Mouse (Mus musculus): ENCODE data around the gene Disp3. TPM values are rescaled to one million over a fixed set of nuclear protein-coding genes. Genes with fewer than 3 reads are reported as not detected.

Disp3 gene
- polyA plus RNA-seq, 1 experiment from 2014 or later, result 19.9 TPM

- no peak for ATAC-seq (ENCODE audit: low read depth)
These were observed 11.0 kb upstream of the Disp3 start for GRCm38 (mm10) chr4:148298720-148299119.

GRCm38 (mm10) chr4:148297640-148298039 lies 9.9 kb upstream of the Disp3 start:
- Histone ChIP-seq H3K4me2 (ENCODE audit: low read depth, low read length) (no peak overlapping the region), H3K9me3 (ENCODE audit: control insufficient read depth, low read length) (no peaks in the 10 kb centered on the region), H3K4me3 (ENCODE audit: low read depth, low read length) (no peak overlapping the region), H3K9ac (replicated peaks; ENCODE audit: low read depth, low read length) (no peak overlapping the region), H3K27ac (ENCODE audit: low read depth, low read length) (no peak overlapping the region), H3K27me3 (ENCODE audit: control insufficient read depth, insufficient read depth, low read length) (no peaks in the 10 kb centered on the region), H3K4me1 (ENCODE audit: control insufficient read depth, insufficient read depth, low read length) (no peaks in the 10 kb centered on the region), H3K36me3 (ENCODE audit: control insufficient read depth, insufficient read depth, low read length) (no peaks in the 10 kb centered on the region)
- 79% methylated on average over 6 of the region's 6 CpGs for WGBS
- no peak for ATAC-seq (ENCODE audit: low read depth)

More at GRCm38 (mm10) chr4:148298720-148299119, 11.0 kb upstream of the Disp3 start:
- H3K4me1 ChIP-seq (ENCODE audit: control insufficient read depth, insufficient read depth, low read length), result no peaks in the 10 kb centered on the region
- no peak overlapping the region for H3K9ac ChIP-seq (replicated peaks; ENCODE audit: low read depth, low read length)
- no peaks in the 10 kb centered on the region for H3K9me3 ChIP-seq (ENCODE audit: control insufficient read depth, low read length)
- no peaks in the 10 kb centered on the region for H3K27me3 ChIP-seq (ENCODE audit: control insufficient read depth, insufficient read depth, low read length)
- H3K4me2 ChIP-seq (ENCODE audit: low read depth, low read length), result no peak overlapping the region
- H3K4me3 ChIP-seq (ENCODE audit: low read depth, low read length), result no peak overlapping the region
- WGBS, result 72% methylated on average over 5 of the region's 5 CpGs
- H3K36me3 ChIP-seq (ENCODE audit: control insufficient read depth, insufficient read depth, low read length), result no peaks in the 10 kb centered on the region
- H3K27ac ChIP-seq (ENCODE audit: low read depth, low read length), result no peak overlapping the region

- no peak for ATAC-seq (ENCODE audit: low read depth)
These were observed 5.6 kb upstream of the Disp3 start for GRCm38 (mm10) chr4:148293319-148293718.

GRCm38 (mm10) chr4:148291849-148292248 lies 4.1 kb upstream of the Disp3 start:
- H3K4me1 ChIP-seq (ENCODE audit: control insufficient read depth, insufficient read depth, low read length), result peaks cover 13% of the 10 kb centered on the region
- H3K27me3 ChIP-seq (ENCODE audit: control insufficient read depth, insufficient read depth, low read length), result no peaks in the 10 kb centered on the region
- no peaks in the 10 kb centered on the region for H3K9me3 ChIP-seq (ENCODE audit: control insufficient read depth, low read length)
- no peak overlapping the region for H3K9ac ChIP-seq (replicated peaks; ENCODE audit: low read depth, low read length)
- 19% methylated on average over 10 of the region's 10 CpGs for WGBS
- H3K4me2 ChIP-seq (ENCODE audit: low read depth, low read length), result no peak overlapping the region
- no peak for ATAC-seq (ENCODE audit: low read depth)
- H3K4me3 ChIP-seq (ENCODE audit: low read depth, low read length), result no peak overlapping the region
- H3K36me3 ChIP-seq (ENCODE audit: control insufficient read depth, insufficient read depth, low read length), result no peaks in the 10 kb centered on the region
- peak overlapping the region; percentile 44; the same call in 1 of the 2 replicates for H3K27ac ChIP-seq (ENCODE audit: low read depth, low read length)

More at GRCm38 (mm10) chr4:148293319-148293718, 5.6 kb upstream of the Disp3 start:
- no peak overlapping the region for H3K27ac ChIP-seq (ENCODE audit: low read depth, low read length)
- no peaks in the 10 kb centered on the region for H3K9me3 ChIP-seq (ENCODE audit: control insufficient read depth, low read length)
- H3K4me3 ChIP-seq (ENCODE audit: low read depth, low read length), result no peak overlapping the region
- no peaks in the 10 kb centered on the region for H3K36me3 ChIP-seq (ENCODE audit: control insufficient read depth, insufficient read depth, low read length)
- H3K4me2 ChIP-seq (ENCODE audit: low read depth, low read length), result no peak overlapping the region
- WGBS, result 19% methylated on average over 5 of the region's 5 CpGs
- H3K4me1 ChIP-seq (ENCODE audit: control insufficient read depth, insufficient read depth, low read length), result peaks cover 13% of the 10 kb centered on the region
- no peaks in the 10 kb centered on the region for H3K27me3 ChIP-seq (ENCODE audit: control insufficient read depth, insufficient read depth, low read length)
- H3K9ac ChIP-seq (replicated peaks; ENCODE audit: low read depth, low read length), result no peak overlapping the region

GRCm38 (mm10) chr4:148291080-148291479 lies 3.3 kb upstream of the Disp3 start:
- Histone ChIP-seq H3K9me3 (ENCODE audit: control insufficient read depth, low read length) (no peaks in the 10 kb centered on the region), H3K9ac (replicated peaks; ENCODE audit: low read depth, low read length) (no peak overlapping the region), H3K4me2 (ENCODE audit: low read depth, low read length) (no peak overlapping the region), H3K4me1 (ENCODE audit: control insufficient read depth, insufficient read depth, low read length) (peaks cover 16% of the 10 kb centered on the region), H3K4me3 (ENCODE audit: low read depth, low read length) (no peak overlapping the region), H3K27ac (ENCODE audit: low read depth, low read length) (no peak overlapping the region), H3K27me3 (ENCODE audit: control insufficient read depth, insufficient read depth, low read length) (no peaks in the 10 kb centered on the region), H3K36me3 (ENCODE audit: control insufficient read depth, insufficient read depth, low read length) (no peaks in the 10 kb centered on the region)
- no peak for ATAC-seq (ENCODE audit: low read depth)
- 61% methylated on average over 2 of the region's 2 CpGs for WGBS

- peak; percentile 95; the same call in 1 of the 2 replicates for ATAC-seq (ENCODE audit: low read depth)
- peaks cover 34% of the 10 kb centered on the region for H3K4me1 ChIP-seq (ENCODE audit: control insufficient read depth, insufficient read depth, low read length)
- peak overlapping the region; percentile 92 for H3K4me2 ChIP-seq (ENCODE audit: low read depth, low read length)
- H3K27me3 ChIP-seq (ENCODE audit: control insufficient read depth, insufficient read depth, low read length), result no peaks in the 10 kb centered on the region
- no peaks in the 10 kb centered on the region for H3K36me3 ChIP-seq (ENCODE audit: control insufficient read depth, insufficient read depth, low read length)
- under 1% methylated on average over 32 of the region's 32 CpGs for WGBS
- H3K27ac ChIP-seq (ENCODE audit: low read depth, low read length), result peak overlapping the region; percentile 82
- H3K9me3 ChIP-seq (ENCODE audit: control insufficient read depth, low read length), result no peaks in the 10 kb centered on the region
- peak overlapping the region; percentile 51 for H3K4me3 ChIP-seq (ENCODE audit: low read depth, low read length)
- peak overlapping the region; percentile 83 for H3K9ac ChIP-seq (replicated peaks; ENCODE audit: low read depth, low read length)
These were observed 337 bp upstream of the Disp3 start for GRCm38 (mm10) chr4:148288055-148288549.

- H3K4me3 ChIP-seq (ENCODE audit: low read depth, low read length), result peak overlapping the region; percentile 51
- H3K27ac ChIP-seq (ENCODE audit: low read depth, low read length), result peak overlapping the region; percentile 82
- no peaks in the 10 kb centered on the region for H3K36me3 ChIP-seq (ENCODE audit: control insufficient read depth, insufficient read depth, low read length)
- H3K27me3 ChIP-seq (ENCODE audit: control insufficient read depth, insufficient read depth, low read length), result no peaks in the 10 kb centered on the region
- WGBS, result 3% methylated on average over 20 of the region's 20 CpGs
- H3K4me2 ChIP-seq (ENCODE audit: low read depth, low read length), result peak overlapping the region; percentile 92
- H3K4me1 ChIP-seq (ENCODE audit: control insufficient read depth, insufficient read depth, low read length), result peaks cover 33% of the 10 kb centered on the region
- H3K9ac ChIP-seq (replicated peaks; ENCODE audit: low read depth, low read length), result peak overlapping the region; percentile 83
- ATAC-seq (ENCODE audit: low read depth), result peak; percentile 2; the same call in 1 of the 2 replicates
- no peaks in the 10 kb centered on the region for H3K9me3 ChIP-seq (ENCODE audit: control insufficient read depth, low read length)
These were observed 724 bp downstream of the Disp3 start for GRCm38 (mm10) chr4:148287041-148287440.

- no peak for ATAC-seq (ENCODE audit: low read depth)
- WGBS, result 11% methylated on average over 22 of the region's 22 CpGs
- Histone ChIP-seq H3K4me3 (ENCODE audit: low read depth, low read length) (peak overlapping the region; percentile 51), H3K36me3 (ENCODE audit: control insufficient read depth, insufficient read depth, low read length) (no peaks in the 10 kb centered on the region), H3K27me3 (ENCODE audit: control insufficient read depth, insufficient read depth, low read length) (no peaks in the 10 kb centered on the region), H3K27ac (ENCODE audit: low read depth, low read length) (peak overlapping the region; percentile 82; the same call in 1 of the 2 replicates), H3K4me2 (ENCODE audit: low read depth, low read length) (peak overlapping the region; percentile 92), H3K9ac (replicated peaks; ENCODE audit: low read depth, low read length) (peak overlapping the region; percentile 83), H3K9me3 (ENCODE audit: control insufficient read depth, low read length) (no peaks in the 10 kb centered on the region), H3K4me1 (ENCODE audit: control insufficient read depth, insufficient read depth, low read length) (peaks cover 28% of the 10 kb centered on the region)
These were observed 1.3 kb downstream of the Disp3 start for GRCm38 (mm10) chr4:148286226-148287031.

GRCm38 (mm10) chr4:148284219-148284618 lies 3.5 kb downstream of the Disp3 start:
- ATAC-seq (ENCODE audit: low read depth), result no peak

More at GRCm38 (mm10) chr4:148284219-148284618, 3.5 kb downstream of the Disp3 start:
- Histone ChIP-seq H3K4me3 (ENCODE audit: low read depth, low read length) (peak overlapping the region; percentile 51), H3K36me3 (ENCODE audit: control insufficient read depth, insufficient read depth, low read length) (no peaks in the 10 kb centered on the region), H3K4me1 (ENCODE audit: control insufficient read depth, insufficient read depth, low read length) (peaks cover 25% of the 10 kb centered on the region), H3K27me3 (ENCODE audit: control insufficient read depth, insufficient read depth, low read length) (no peaks in the 10 kb centered on the region), H3K9ac (replicated peaks; ENCODE audit: low read depth, low read length) (peak overlapping the region; percentile 51; the same call in 1 of the 2 replicates), H3K4me2 (ENCODE audit: low read depth, low read length) (peak overlapping the region; percentile 92), H3K9me3 (ENCODE audit: control insufficient read depth, low read length) (no peaks in the 10 kb centered on the region), H3K27ac (ENCODE audit: low read depth, low read length) (peak overlapping the region; percentile 75)
- 12% methylated on average over 13 of the region's 13 CpGs for WGBS

Measured in neural tube, embryonic 14.5 days (tissue).